Mouse (Mus musculus) megakaryocyte, embryonic 14.5 days (primary cell): Measurements from ENCODE around the gene Rtp2.

Experiments
- FLI1 ChIP-seq: IDR thresholded peaks from 2 replicates; pipeline ENCODE4 v1.6.1; 2012; ENCODE audit warnings: low read length, inconsistent platforms, mixed read lengths
- GATA1 ChIP-seq: IDR thresholded peaks from 3 replicates; pipeline ENCODE4 v1.6.1; 2012; ENCODE audit warnings: mixed read lengths, low read length, inconsistent platforms, borderline replicate concordance

GRCm38 (mm10) chr16:23919418-23919817, 12.8 kb downstream of the Rtp2 start:
- TF ChIP-seq GATA1, result no peak
- no peak for TF ChIP-seq FLI1
